17 mouse cellular contexts compared by ENCODE assay signal in genomic region chr8:121675161-121675560, GRCm38 (mm10). TPM values are rescaled to one million over a fixed set of nuclear protein-coding genes. Genes with fewer than 3 reads are reported as not detected.
DNase-seq lines count a peak whose midpoint lies in the region; ATAC-seq and TF ChIP-seq lines count a peak whose summit lies in the region.
"Had no signal": no experiment of that assay in that cellular context is flagged by ENCODE, and none has a peak within 500 bp of the region (broad histone marks: within the 10 kb centered on the region; RNA-seq: fewer than 3 reads in every experiment).

No protein-coding gene starts in this region.

- H3K27me3 ChIP-seq in lung, postnatal 0 days (replicated peaks; ENCODE audit: insufficient read depth, low read length), result no peaks in the 10 kb centered on the region
- peaks cover 14% of the 10 kb centered on the region for H3K27me3 ChIP-seq in E14TG2a.4 (ENCODE audit: insufficient read depth, low read length)
- H3K27me3 ChIP-seq: embryonic facial prominence, embryonic 15.5 days; heart, embryonic 12.5 days; hindbrain, embryonic 15.5 days had no signal

- H3K9ac ChIP-seq in lung, postnatal 0 days (replicated peaks; ENCODE audit: low read depth), result no peak overlapping the region
- H3K9ac ChIP-seq: embryonic facial prominence, embryonic 15.5 days; heart, embryonic 12.5 days; hindbrain, embryonic 15.5 days had no signal

- H3K4me2 ChIP-seq in lung, postnatal 0 days (replicated peaks; ENCODE audit: low read depth, low read length), result no peak overlapping the region
- H3K4me2 ChIP-seq: heart, embryonic 12.5 days; hindbrain, embryonic 15.5 days had no signal

- no peak for TF ChIP-seq CTCF in lung, postnatal 0 days (IDR thresholded peaks at IDR 0.05)
- no peak for TF ChIP-seq CTCF in E14TG2a.4 (conservative IDR thresholded peaks at IDR 0.05; ENCODE audit: low read length)

- no peaks in the 10 kb centered on the region for H3K9me3 ChIP-seq in lung, postnatal 0 days (ENCODE audit: low read length)
- no peaks in the 10 kb centered on the region for H3K9me3 ChIP-seq in E14TG2a.4 (ENCODE audit: low read length)
- H3K9me3 ChIP-seq: embryonic facial prominence, embryonic 15.5 days; forebrain, embryonic 10.5 days; heart, embryonic 12.5 days; hindbrain, embryonic 15.5 days had no signal

- no peak overlapping the region for H3K4me3 ChIP-seq in lung, postnatal 0 days (ENCODE audit: low read depth, low read length)
- H3K4me3 ChIP-seq in E14TG2a.4 (replicated peaks; ENCODE audit: low read length), result peak overlapping the region; percentile 68
- H3K4me3 ChIP-seq: erythroblast, embryonic 14.5 days; forebrain, embryonic 10.5 days; heart, embryonic 12.5 days; hindbrain, embryonic 15.5 days had no signal

- no peak for DNase-seq in frontal cortex, postnatal 36 days (ENCODE audit: low spot score in 2 of 2)
- no peak for DNase-seq in lung, postnatal 0 days (ENCODE audit: low spot score)
- DNase-seq in lung, postnatal 25 days (ENCODE audit: low spot score), result no peak
- peak; percentile 73 for DNase-seq in brain, adult 2 months (ENCODE audit: low read depth, low spot score)
- DNase-seq in left cerebral cortex, adult 11 months (ENCODE audit: low spot score), result no peak
- DNase-seq: adrenal gland, adult 8-10 months; cerebellum, adult 11 months; cerebellum, adult 8-10 months had no signal

- peak overlapping the region; percentile 49; the same call in 1 of the 2 replicates for H3K27ac ChIP-seq in lung, postnatal 0 days (ENCODE audit: low read length)
- H3K27ac ChIP-seq: embryonic facial prominence, embryonic 15.5 days; hindbrain, embryonic 15.5 days had no signal

- H3K36me3 ChIP-seq in lung, postnatal 0 days (ENCODE audit: insufficient read depth, low read length), result no peaks in the 10 kb centered on the region
- no peaks in the 10 kb centered on the region for H3K36me3 ChIP-seq in E14TG2a.4 (ENCODE audit: insufficient read depth, low read length)
- H3K36me3 ChIP-seq: embryonic facial prominence, embryonic 15.5 days; forebrain, embryonic 10.5 days; G1E; heart, embryonic 12.5 days; hindbrain, embryonic 15.5 days had no signal

- peak; percentile 31; the same call in 1 of the 2 replicates for ATAC-seq in frontal cortex, adult (ENCODE audit: low TSS enrichment)
- ATAC-seq in lung, postnatal 0 days, result no peak
- ATAC-seq: forebrain, embryonic 14.5 days had no signal

- no peak for TF ChIP-seq EP300 in lung, postnatal 0 days (IDR thresholded peaks at IDR 0.05)

- no peaks in the 10 kb centered on the region for H3K4me1 ChIP-seq in lung, postnatal 0 days (ENCODE audit: insufficient read depth, low read depth, low read length)
- H3K4me1 ChIP-seq in E14TG2a.4 (replicated peaks; ENCODE audit: low read depth, low read length), result peaks cover 33% of the 10 kb centered on the region
- H3K4me1 ChIP-seq: forebrain, embryonic 10.5 days had no signal

- WGBS in lung, postnatal 0 days, result 68% methylated on average over 3 of the region's 3 CpGs

RNA-seq across cellular contexts. Expression of gene Zcchc14, which starts 22.5 kb away (rescaled TPM):
- polyA plus RNA-seq in lung, postnatal 0 days (2015; fragmentation: Nextera tagmentation; extraction: Ambion mirVana), result 11.1 and 14.7 TPM in 2 replicates
- polyA plus RNA-seq: erythroblast, embryonic 14.5 days; G1E had no signal

RNA-seq across cellular contexts. Expression of gene Jph3, which starts 54.3 kb away (rescaled TPM):
- polyA plus RNA-seq in lung, postnatal 0 days (2015; fragmentation: Nextera tagmentation; extraction: Ambion mirVana), result 0.08 and 0.13 TPM in 2 replicates
- polyA plus RNA-seq: erythroblast, embryonic 14.5 days; G1E had no signal
